Mouse (Mus musculus): Measurements from ENCODE around the gene Trim71. TPM values are rescaled to one million over a fixed set of nuclear protein-coding genes. Genes with fewer than 3 reads are reported as not detected.

Trim71 gene
- polyA plus RNA-seq, 1 experiment: 0.01 TPM

- Histone ChIP-seq H3K4me3 (ENCODE audit: insufficient read depth, poor library complexity, severe bottlenecking) (no peak overlapping the region), H3K79me3 (ENCODE audit: low read depth) (no peaks in the 10 kb centered on the region), H3K36me3 (ENCODE audit: control insufficient read depth, insufficient read depth) (no peaks in the 10 kb centered on the region), H3K27me3 (ENCODE audit: control insufficient read depth, insufficient read depth, insufficient read length) (peaks cover 6% of the 10 kb centered on the region), H3K79me2 (ENCODE audit: control insufficient read depth, insufficient read depth) (no peaks in the 10 kb centered on the region), H3ac (ENCODE audit: control insufficient read depth, insufficient read length, low read depth) (no peak overlapping the region)
- TF ChIP-seq FOSL1 (IDR thresholded peaks at IDR 0.05; ENCODE audit: insufficient read depth, low read length, poor library complexity, severe bottlenecking) (no peak), MAX (IDR thresholded peaks at IDR 0.05) (no peak), USF1 (IDR thresholded peaks at IDR 0.05; ENCODE audit: low read depth) (no peak), MYOG (IDR thresholded peaks at IDR 0.05; ENCODE audit: control insufficient read depth, extremely low read depth, insufficient read length) (no peak), MYOD1 (IDR thresholded peaks at IDR 0.05; ENCODE audit: control insufficient read depth, insufficient read length, low read depth) (no peak), CEBPB (IDR thresholded peaks at IDR 0.05; ENCODE audit: low read depth) (no peak), CTCF (IDR thresholded peaks at IDR 0.05; ENCODE audit: control insufficient read depth, insufficient read depth, insufficient read length) (no peak)
Measured at GRCm38 (mm10) chr9:114573528-114573927, 9.4 kb upstream of the Trim71 start.

DNA sequence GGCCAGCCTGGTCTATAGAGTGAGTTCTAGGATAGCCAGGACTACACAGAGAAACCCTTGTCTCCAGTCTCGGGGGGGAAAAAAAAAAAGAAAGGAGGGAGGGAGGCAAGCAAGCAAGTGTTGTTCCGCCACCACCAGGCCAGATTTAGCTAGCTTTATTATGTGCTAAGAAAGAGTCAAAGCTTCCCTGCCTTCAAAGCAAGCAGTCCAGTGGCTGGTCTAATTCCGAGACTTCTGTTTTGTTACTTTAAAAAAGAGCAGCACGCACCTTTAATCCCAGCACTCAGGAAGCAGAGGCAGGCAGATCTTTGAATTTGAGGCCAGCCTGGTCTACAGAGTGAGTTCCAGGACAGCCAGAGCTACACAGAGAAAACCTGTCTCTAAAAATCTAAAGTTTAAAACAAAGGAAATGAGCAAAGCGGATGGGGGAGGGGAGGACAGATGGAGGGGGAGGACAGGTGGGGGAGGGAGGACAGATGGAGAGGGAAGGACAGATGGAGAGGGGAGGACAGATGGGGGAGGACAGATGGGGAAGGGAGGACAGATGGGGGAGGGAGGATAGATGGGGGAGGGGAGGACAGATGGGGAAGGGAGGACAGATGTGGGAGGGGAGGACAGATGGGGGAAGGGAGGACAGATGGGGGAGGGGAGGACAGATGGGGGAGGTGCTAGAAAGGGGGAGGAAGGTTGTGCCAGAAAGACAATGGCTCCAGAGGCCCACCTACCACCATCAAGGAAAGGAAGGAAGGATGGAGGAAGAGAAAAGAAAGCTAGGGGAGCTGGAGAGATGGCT, 4.7 kb upstream of the Trim71 start:
- no peaks in the 10 kb centered on the region for H3K79me2 ChIP-seq (ENCODE audit: control insufficient read depth, insufficient read depth)

DNA sequence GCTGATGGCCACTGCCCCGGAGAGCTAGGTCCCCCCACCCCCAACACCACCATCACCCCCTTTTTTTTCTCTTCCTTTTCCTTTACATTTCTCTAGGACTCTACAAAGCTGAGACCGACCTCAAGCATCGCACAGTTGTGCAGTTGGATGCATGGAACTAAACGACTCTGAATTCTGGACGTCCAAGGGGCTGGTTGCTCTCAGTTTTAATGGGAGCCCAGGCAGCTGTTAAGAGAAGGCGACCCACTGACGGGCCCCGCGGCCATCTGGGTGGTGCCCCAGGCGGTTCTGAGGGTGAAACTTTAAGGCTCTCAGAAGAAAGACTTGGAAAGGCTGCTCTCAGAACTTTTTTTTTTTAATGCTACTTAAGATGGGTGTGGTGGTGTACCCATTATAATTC, 498 bp upstream of the Trim71 start:
- Histone ChIP-seq H3K36me3 (ENCODE audit: control insufficient read depth, insufficient read depth) (no peaks in the 10 kb centered on the region), H3K27me3 (ENCODE audit: control insufficient read depth, insufficient read depth, insufficient read length) (peaks cover 50% of the 10 kb centered on the region), H3K4me3 (ENCODE audit: insufficient read depth, poor library complexity, severe bottlenecking) (no peak overlapping the region), H3K79me3 (ENCODE audit: low read depth) (no peaks in the 10 kb centered on the region), H3ac (ENCODE audit: control insufficient read depth, insufficient read length, low read depth) (no peak overlapping the region), H3K79me2 (ENCODE audit: control insufficient read depth, insufficient read depth) (no peaks in the 10 kb centered on the region)
- TF ChIP-seq MYOD1 (IDR thresholded peaks at IDR 0.05; ENCODE audit: control insufficient read depth, insufficient read length, low read depth) (no peak), MYOG (IDR thresholded peaks at IDR 0.05; ENCODE audit: control insufficient read depth, extremely low read depth, insufficient read length) (no peak), USF1 (IDR thresholded peaks at IDR 0.05; ENCODE audit: low read depth) (no peak), CTCF (IDR thresholded peaks at IDR 0.05; ENCODE audit: control insufficient read depth, insufficient read depth, insufficient read length) (no peak), CEBPB (IDR thresholded peaks at IDR 0.05; ENCODE audit: low read depth) (no peak), MAX (IDR thresholded peaks at IDR 0.05) (no peak), FOSL1 (IDR thresholded peaks at IDR 0.05; ENCODE audit: insufficient read depth, low read length, poor library complexity, severe bottlenecking) (no peak)

More for the DNA sequence above, 4.7 kb upstream of the Trim71 start:
- TF ChIP-seq MAX (IDR thresholded peaks at IDR 0.05) (no peak), MYOG (IDR thresholded peaks at IDR 0.05; ENCODE audit: control insufficient read depth, extremely low read depth, insufficient read length) (no peak), MYOD1 (IDR thresholded peaks at IDR 0.05; ENCODE audit: control insufficient read depth, insufficient read length, low read depth) (no peak), FOSL1 (IDR thresholded peaks at IDR 0.05; ENCODE audit: insufficient read depth, low read length, poor library complexity, severe bottlenecking) (no peak), USF1 (IDR thresholded peaks at IDR 0.05; ENCODE audit: low read depth) (no peak), CTCF (IDR thresholded peaks at IDR 0.05; ENCODE audit: control insufficient read depth, insufficient read depth, insufficient read length) (no peak), CEBPB (IDR thresholded peaks at IDR 0.05; ENCODE audit: low read depth) (no peak)
- Histone ChIP-seq H3K27me3 (ENCODE audit: control insufficient read depth, insufficient read depth, insufficient read length) (peaks cover 17% of the 10 kb centered on the region), H3K79me3 (ENCODE audit: low read depth) (no peaks in the 10 kb centered on the region), H3K36me3 (ENCODE audit: control insufficient read depth, insufficient read depth) (no peaks in the 10 kb centered on the region), H3ac (ENCODE audit: control insufficient read depth, insufficient read length, low read depth) (no peak overlapping the region), H3K4me3 (ENCODE audit: insufficient read depth, poor library complexity, severe bottlenecking) (no peak overlapping the region)

GRCm38 (mm10) chr9:114562919-114563751, 1.0 kb downstream of the Trim71 start:
- no peaks in the 10 kb centered on the region for H3K36me3 ChIP-seq (ENCODE audit: control insufficient read depth, insufficient read depth)
- no peaks in the 10 kb centered on the region for H3K79me2 ChIP-seq (ENCODE audit: control insufficient read depth, insufficient read depth)
- no peak overlapping the region for H3K4me3 ChIP-seq (ENCODE audit: insufficient read depth, poor library complexity, severe bottlenecking)
- H3ac ChIP-seq (ENCODE audit: control insufficient read depth, insufficient read length, low read depth): no peak overlapping the region
- no peaks in the 10 kb centered on the region for H3K79me3 ChIP-seq (ENCODE audit: low read depth)
- TF ChIP-seq MYOG (IDR thresholded peaks at IDR 0.05; ENCODE audit: control insufficient read depth, extremely low read depth, insufficient read length) (no peak), FOSL1 (IDR thresholded peaks at IDR 0.05; ENCODE audit: insufficient read depth, low read length, poor library complexity, severe bottlenecking) (no peak), CTCF (IDR thresholded peaks at IDR 0.05; ENCODE audit: control insufficient read depth, insufficient read depth, insufficient read length) (no peak)
- H3K27me3 ChIP-seq (ENCODE audit: control insufficient read depth, insufficient read depth, insufficient read length): peaks cover 62% of the 10 kb centered on the region

GRCm38 (mm10) chr9:114562031-114562918, 1.9 kb downstream of the Trim71 start:
- Histone ChIP-seq H3K79me2 (ENCODE audit: control insufficient read depth, insufficient read depth) (no peaks in the 10 kb centered on the region), H3K4me3 (ENCODE audit: insufficient read depth, poor library complexity, severe bottlenecking) (no peak overlapping the region), H3K79me3 (ENCODE audit: low read depth) (no peaks in the 10 kb centered on the region), H3K27me3 (ENCODE audit: control insufficient read depth, insufficient read depth, insufficient read length) (peaks cover 62% of the 10 kb centered on the region), H3K36me3 (ENCODE audit: control insufficient read depth, insufficient read depth) (no peaks in the 10 kb centered on the region), H3ac (ENCODE audit: control insufficient read depth, insufficient read length, low read depth) (no peak overlapping the region)
- TF ChIP-seq MAX (IDR thresholded peaks at IDR 0.05): no peak
- TF ChIP-seq MYOD1 (IDR thresholded peaks at IDR 0.05; ENCODE audit: control insufficient read depth, insufficient read length, low read depth): no peak
- no peak for TF ChIP-seq FOSL1 (IDR thresholded peaks at IDR 0.05; ENCODE audit: insufficient read depth, low read length, poor library complexity, severe bottlenecking)
- TF ChIP-seq USF1 (IDR thresholded peaks at IDR 0.05; ENCODE audit: low read depth): no peak
- TF ChIP-seq MYOG (IDR thresholded peaks at IDR 0.05; ENCODE audit: control insufficient read depth, extremely low read depth, insufficient read length): no peak
- no peak for TF ChIP-seq CTCF (IDR thresholded peaks at IDR 0.05; ENCODE audit: control insufficient read depth, insufficient read depth, insufficient read length)
- no peak for TF ChIP-seq CEBPB (IDR thresholded peaks at IDR 0.05; ENCODE audit: low read depth)
